Mouse (Mus musculus) embryo, embryonic 9.5 days (tissue): ENCODE measurements around the gene Phf14.
"Not testable (repeated sequence)": the region's sequence is repeated elsewhere in the genome, so short reads cannot be mapped to it uniquely, and the experiment has no call there.

Experiments
- DNase-seq: peaks from one replicate; pipeline ENCODE4 v3.0.0-alpha.2; 2017; ENCODE audit errors: extremely low spot score

Phf14 gene

GRCm38 (mm10) chr6:12089439-12089992 is 181.9 kb downstream of the Phf14 start:
- no peak for DNase-seq

- no peak for DNase-seq
Measured at GRCm38 (mm10) chr6:12095716-12096115, 188.1 kb downstream of the Phf14 start.

GRCm38 (mm10) chr6:12097125-12097524 is 189.5 kb downstream of the Phf14 start:
- no peak for DNase-seq

DNA sequence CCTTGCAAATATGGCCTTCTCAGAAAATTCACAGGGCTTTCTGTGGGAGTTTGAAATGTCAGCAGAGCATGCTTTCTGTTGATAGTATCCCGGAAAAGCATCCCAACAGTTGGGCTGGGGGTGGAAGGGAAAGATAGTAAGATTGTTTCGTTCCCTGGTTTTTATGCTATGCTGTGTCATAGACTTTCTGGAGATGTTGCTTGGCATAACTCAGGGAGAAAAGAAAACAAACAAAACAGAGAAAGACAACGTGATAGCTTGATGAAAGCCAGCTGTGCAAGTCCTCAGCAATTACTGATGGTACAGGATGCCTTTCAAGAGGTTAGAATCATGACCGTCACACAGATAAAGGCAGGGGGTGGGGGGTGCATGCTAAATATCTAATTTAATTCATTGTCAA is 197.5 kb downstream of the Phf14 start:
- DNase-seq, result no peak

- DNase-seq, result no peak
Measured at GRCm38 (mm10) chr6:12107326-12107725, 199.7 kb downstream of the Phf14 start.

DNA sequence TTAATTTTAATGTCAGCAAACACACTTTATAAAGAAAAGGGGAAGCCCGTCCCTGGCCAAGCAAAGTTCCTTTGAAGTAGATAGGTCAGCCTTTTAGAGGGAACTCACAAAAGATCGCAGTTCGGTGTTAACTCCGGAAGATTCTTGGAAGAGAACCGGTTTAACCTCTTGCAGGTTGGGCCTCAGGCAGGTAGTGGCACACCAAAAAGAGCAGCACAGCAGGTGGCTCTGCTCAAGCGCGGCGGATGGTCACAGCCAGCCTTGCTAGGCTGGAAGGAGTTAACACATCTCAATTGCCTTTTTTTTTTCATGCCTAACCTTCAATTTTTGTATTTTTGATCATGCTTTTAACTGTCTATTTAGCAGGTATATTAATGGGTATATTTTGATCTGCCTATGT is 200.2 kb downstream of the Phf14 start:
- no peak for DNase-seq

DNA sequence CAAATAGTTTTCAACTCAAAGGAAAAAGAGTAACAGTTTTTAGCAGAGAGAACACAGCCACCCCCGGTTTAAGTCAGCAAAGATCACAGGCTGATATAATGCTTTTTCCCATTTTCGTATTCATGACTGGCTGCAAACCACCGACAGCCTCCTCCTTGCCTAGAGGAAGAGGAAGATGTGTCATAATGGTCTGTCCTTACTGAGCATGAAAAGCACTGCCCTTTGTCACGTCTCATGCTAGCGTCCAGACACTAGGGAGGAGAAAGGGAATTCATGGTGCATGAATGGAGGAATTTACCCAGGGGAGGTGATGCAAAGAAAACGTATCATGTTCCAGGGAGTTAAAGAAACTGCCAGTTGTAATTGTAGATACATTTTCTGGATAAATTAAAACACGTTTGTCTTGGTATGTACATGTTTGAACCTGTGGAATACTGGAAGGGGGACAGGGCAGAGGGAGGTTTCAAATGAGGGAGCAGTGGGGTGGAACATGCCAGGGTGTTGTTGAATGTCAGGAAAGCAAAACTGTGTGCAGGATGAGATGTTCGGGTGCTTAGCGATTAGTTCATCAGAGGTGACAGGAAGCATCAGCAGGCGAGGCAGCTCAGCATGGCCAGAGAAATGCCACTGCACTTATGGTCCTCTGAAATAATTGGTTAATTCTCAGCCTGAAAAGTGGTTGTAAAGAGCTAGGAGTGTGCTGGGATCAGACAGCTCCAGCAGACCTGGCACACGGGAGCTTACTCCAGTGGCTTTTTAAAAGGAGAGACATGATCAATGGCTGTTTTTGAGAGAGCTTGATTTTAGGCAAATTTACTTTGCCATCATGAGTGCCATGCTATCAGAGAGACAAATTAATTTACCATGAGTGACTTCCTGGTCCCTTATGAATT is 209.6 kb downstream of the Phf14 start:
- DNase-seq, result no peak

- no peak for DNase-seq
Measured at GRCm38 (mm10) chr6:12117819-12118570, 210.4 kb downstream of the Phf14 start.

DNA sequence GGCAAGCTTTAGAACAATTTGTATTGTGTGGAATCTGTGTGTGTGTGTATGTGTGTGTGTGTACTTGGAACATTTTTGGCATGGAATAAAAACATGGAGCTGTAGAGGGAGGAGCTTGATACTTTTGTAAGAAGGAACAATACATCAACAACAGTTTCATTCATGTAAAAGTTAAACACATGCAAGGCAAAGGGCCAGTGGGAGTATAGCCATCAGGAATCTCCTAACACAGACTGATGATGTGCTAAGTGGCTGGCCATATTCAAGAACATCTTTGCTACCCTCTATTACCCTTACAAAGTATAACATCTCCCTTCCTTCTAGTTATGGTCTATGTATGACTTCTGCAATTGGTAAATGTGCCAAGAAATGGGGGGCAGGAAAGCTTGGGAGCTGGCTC is 215.2 kb downstream of the Phf14 start:
- DNase-seq, result no peak

GRCm38 (mm10) chr6:12125031-12125803 is 217.6 kb downstream of the Phf14 start:
- peak; percentile 56 for DNase-seq

- not testable (repeated sequence) for DNase-seq
Measured at GRCm38 (mm10) chr6:12126601-12127000, 219.0 kb downstream of the Phf14 start.

DNA sequence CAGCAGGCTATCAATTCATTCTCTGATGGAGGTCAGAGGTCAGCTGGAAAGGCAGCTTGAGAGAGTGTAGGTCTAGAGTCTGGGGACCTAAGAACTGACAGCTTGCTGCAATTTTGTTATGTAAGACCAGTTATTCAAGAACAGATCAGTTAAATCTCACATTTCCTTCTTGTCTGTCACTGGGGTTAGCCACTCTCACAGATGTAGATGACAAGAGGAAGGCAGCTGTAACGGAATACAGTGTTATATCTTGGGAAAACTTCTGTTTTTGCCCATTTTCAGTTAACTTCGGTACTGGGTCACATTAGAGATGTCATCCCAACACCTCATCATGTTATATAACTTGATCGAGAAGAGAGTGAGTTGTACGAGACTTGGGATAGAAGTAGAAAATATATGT is 219.7 kb downstream of the Phf14 start:
- no peak for DNase-seq
